Mouse (Mus musculus) liver, adult 2 months (tissue): ENCODE results near the gene Atp1b3.

ENCODE experiments used
- CTCF ChIP-seq: fragments of 200-500 bp; IDR thresholded peaks from 2 replicates; pipeline ENCODE4 v1.5.1; 2011; ENCODE audit warnings: low read depth, low read length, control low read depth
- POLR2A ChIP-seq: fragments of 200-500 bp; IDR thresholded peaks from 2 replicates; pipeline ENCODE4 v1.6.1; 2011; ENCODE audit warnings: low read length, control low read depth; ENCODE audit not compliant: insufficient read depth; ENCODE audit errors: extremely low read depth

DNA sequence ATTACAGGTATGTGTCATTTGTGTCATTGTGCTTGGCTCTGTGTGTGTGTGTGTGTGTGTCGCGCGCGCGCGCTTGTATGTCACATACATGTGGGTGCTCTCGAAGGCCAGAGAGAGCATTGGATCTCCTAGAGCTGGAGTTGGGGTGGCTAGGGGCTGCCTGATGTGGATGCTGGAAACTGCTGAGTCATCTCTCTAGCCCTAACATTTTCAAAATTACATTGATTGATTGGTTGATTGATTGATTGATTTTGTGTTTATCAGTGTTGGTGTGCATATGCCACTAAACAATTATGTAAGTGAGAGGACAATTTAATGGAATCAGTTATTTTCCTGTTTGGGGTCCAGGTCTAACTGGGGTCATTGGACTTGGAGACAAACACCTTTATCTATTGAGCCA, 72.1 kb downstream of the Atp1b3 start:
- no peak for TF ChIP-seq CTCF
- no peak for TF ChIP-seq POLR2A
